Mouse (Mus musculus): Measurements from ENCODE around the gene Hacd2. TPM values are rescaled to one million over a fixed set of nuclear protein-coding genes. Genes with fewer than 3 reads are reported as not detected.

The Hacd2 gene
- polyA plus RNA-seq, 1 experiment = 94.1 TPM

DNA sequence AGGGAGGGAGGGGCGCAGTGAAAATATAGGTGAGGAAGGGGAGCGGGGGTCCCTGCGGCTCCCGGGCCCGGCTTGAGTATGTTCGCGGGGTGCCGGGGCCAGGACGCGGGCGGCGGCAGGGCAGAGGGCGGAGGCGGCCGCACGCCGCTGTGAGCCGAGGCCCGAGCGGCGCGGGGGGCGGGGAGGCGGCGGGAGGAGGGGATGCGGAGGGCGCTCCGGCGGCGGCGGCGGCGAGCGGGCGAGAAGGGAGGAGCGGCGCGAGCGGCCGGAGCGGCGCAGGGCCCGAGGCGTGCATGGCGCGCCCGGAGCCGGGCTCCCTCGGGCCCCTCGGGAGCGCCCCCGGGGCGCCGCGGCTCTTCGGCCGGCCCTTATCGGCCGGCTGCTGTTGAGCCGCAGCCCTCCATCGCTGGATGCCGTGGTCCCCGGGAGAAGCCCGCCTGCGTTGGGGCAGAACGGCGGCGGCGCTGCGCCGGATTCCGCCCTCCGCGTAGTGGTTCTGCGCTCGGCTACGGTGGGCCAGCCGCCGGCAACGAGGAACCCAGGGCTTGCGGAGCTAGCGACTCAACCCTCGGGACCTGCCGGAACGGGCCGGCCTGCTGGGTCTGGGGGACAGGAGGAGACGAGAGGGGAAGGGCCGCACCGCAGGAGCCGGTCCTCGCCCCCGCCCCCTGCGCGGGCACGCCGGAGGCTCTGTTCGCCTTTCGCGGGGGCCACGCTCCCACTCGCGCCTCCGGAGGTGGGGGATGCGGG lies 132.6 kb downstream of the Hacd2 start, which contains the start of gene Adcy5:
Gene Adcy5 (plus strand): TSS at position 237 of the 750 bp plus-strand sequence.
- H3K27ac ChIP-seq (ENCODE audit: control insufficient read depth, insufficient read depth, low read depth, low read length) = no peak within 1 kb of the TSS; the same call in 1 of the 2 replicates
- peak within 1 kb of the TSS; percentile 75 for H3K4me3 ChIP-seq (ENCODE audit: control insufficient read depth, low read depth, low read length)
- H3K4me1 ChIP-seq (ENCODE audit: control insufficient read depth, insufficient read depth, low read length) = peaks cover 7% of the 10 kb centered on the region
- H3K27me3 ChIP-seq (ENCODE audit: control insufficient read depth, insufficient read depth, low read length) = peaks cover 2% of the 10 kb centered on the region; the same call in 1 of the 2 replicates
- no peaks in the 10 kb centered on the region for H3K36me3 ChIP-seq (ENCODE audit: control insufficient read depth, insufficient read depth, low read length)
- TF ChIP-seq CTCF (IDR thresholded peaks at IDR 0.05; ENCODE audit: control insufficient read depth, insufficient read depth, insufficient replicate concordance, low read depth, low read length) (no peak), POLR2A (IDR thresholded peaks at IDR 0.05; ENCODE audit: control insufficient read depth, low read depth, low read length) (no peak)

DNA sequence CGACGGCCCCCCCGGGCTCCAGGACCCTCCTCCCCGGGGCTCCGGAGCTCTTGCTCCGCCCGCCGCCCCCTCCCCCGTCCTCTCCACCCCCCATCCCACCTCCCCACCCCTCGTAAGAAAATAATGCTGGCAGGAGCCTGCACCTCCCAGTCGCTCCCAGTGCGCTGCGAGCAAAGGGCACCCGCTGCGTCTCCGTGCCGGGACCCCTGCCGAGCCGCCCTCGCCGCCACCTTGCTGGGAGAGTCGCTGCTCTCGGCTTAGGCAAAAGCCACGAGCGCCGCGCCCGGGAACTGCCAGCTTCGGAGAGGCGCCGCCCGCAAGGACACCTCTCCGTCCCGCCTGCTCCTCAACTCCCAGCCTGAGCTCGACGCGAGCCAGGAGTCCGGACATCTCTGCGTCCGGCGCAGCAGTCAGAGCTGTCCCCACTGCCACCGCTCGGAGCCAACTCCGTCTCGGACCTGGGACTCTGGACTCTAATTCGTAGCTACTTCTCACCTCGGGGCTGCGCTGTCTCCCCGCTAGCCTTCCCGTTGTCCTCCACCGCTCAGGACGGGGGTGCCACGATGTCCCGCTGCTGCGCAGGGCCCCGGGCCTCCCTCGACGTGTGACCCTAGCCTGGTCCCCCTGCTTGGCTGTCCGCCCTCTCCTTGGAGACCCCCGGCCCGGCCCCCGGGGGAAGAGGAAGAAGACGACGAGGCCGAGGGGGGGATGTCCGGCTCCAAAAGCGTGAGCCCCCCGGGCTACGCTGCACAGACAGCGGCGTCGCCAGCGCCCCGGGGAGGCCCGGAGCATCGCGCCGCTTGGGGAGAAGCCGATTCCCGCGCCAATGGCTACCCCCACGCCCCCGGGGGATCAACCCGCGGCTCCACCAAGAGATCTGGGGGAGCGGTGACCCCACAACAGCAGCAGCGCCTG lies 133.4 kb downstream of the Hacd2 start:
- peaks cover 7% of the 10 kb centered on the region for H3K4me1 ChIP-seq (ENCODE audit: control insufficient read depth, insufficient read depth, low read length)
- peak overlapping the region; percentile 75 for H3K4me3 ChIP-seq (ENCODE audit: control insufficient read depth, low read depth, low read length)
- no peak overlapping the region for H3K27ac ChIP-seq (ENCODE audit: control insufficient read depth, insufficient read depth, low read depth, low read length)
- H3K27me3 ChIP-seq (ENCODE audit: control insufficient read depth, insufficient read depth, low read length) = peaks cover 2% of the 10 kb centered on the region; the same call in 1 of the 2 replicates
- no peaks in the 10 kb centered on the region for H3K36me3 ChIP-seq (ENCODE audit: control insufficient read depth, insufficient read depth, low read length)
- no peak for TF ChIP-seq POLR2A (IDR thresholded peaks at IDR 0.05; ENCODE audit: control insufficient read depth, low read depth, low read length)
- TF ChIP-seq CTCF (IDR thresholded peaks at IDR 0.05; ENCODE audit: control insufficient read depth, insufficient read depth, insufficient replicate concordance, low read depth, low read length) = peak; percentile 13; the same call in 1 of the 2 replicates

DNA sequence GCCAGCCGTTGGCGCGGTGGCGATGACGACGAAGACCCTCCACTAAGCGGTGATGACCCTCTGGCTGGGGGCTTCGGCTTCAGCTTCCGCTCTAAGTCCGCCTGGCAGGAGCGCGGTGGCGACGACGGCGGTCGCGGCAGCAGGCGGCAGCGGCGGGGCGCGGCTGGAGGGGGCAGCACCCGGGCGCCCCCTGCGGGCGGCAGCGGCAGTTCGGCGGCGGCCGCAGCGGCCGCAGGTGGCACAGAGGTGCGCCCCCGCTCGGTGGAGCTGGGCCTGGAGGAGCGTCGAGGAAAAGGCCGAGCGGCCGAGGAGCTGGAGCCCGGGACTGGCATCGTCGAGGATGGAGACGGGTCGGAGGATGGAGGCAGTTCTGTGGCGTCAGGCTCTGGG lies 134.1 kb downstream of the Hacd2 start:
- H3K27ac ChIP-seq (ENCODE audit: control insufficient read depth, insufficient read depth, low read depth, low read length) = no peak overlapping the region
- peaks cover 2% of the 10 kb centered on the region; the same call in 1 of the 2 replicates for H3K27me3 ChIP-seq (ENCODE audit: control insufficient read depth, insufficient read depth, low read length)
- peak overlapping the region; percentile 75 for H3K4me3 ChIP-seq (ENCODE audit: control insufficient read depth, low read depth, low read length)
- TF ChIP-seq POLR2A (IDR thresholded peaks at IDR 0.05; ENCODE audit: control insufficient read depth, low read depth, low read length) (no peak), CTCF (IDR thresholded peaks at IDR 0.05; ENCODE audit: control insufficient read depth, insufficient read depth, insufficient replicate concordance, low read depth, low read length) (no peak; the same call in none of the 2 replicates)
- H3K36me3 ChIP-seq (ENCODE audit: control insufficient read depth, insufficient read depth, low read length) = no peaks in the 10 kb centered on the region
- H3K4me1 ChIP-seq (ENCODE audit: control insufficient read depth, insufficient read depth, low read length) = peaks cover 7% of the 10 kb centered on the region

DNA sequence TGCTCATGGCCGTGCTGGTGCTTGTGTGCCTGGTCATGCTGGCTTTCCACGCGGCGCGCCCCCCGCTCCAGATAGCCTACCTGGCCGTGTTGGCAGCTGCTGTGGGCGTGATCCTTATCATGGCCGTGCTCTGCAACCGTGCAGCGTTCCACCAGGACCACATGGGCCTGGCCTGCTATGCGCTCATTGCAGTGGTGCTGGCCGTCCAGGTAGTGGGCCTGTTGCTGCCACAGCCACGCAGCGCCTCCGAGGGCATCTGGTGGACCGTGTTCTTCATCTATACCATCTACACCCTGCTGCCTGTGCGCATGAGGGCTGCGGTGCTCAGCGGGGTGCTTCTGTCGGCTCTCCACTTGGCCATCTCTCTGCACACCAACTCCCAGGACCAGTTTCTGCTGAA lies 134.6 kb downstream of the Hacd2 start:
- no peak for TF ChIP-seq CTCF (IDR thresholded peaks at IDR 0.05; ENCODE audit: control insufficient read depth, insufficient read depth, insufficient replicate concordance, low read depth, low read length)

More for the DNA sequence above, 134.6 kb downstream of the Hacd2 start:
- peaks cover 2% of the 10 kb centered on the region; the same call in 1 of the 2 replicates for H3K27me3 ChIP-seq (ENCODE audit: control insufficient read depth, insufficient read depth, low read length)
- no peak overlapping the region for H3K27ac ChIP-seq (ENCODE audit: control insufficient read depth, insufficient read depth, low read depth, low read length)
- peak overlapping the region; percentile 50 for H3K4me3 ChIP-seq (ENCODE audit: control insufficient read depth, low read depth, low read length)
- H3K4me1 ChIP-seq (ENCODE audit: control insufficient read depth, insufficient read depth, low read length) = peaks cover 7% of the 10 kb centered on the region
- H3K36me3 ChIP-seq (ENCODE audit: control insufficient read depth, insufficient read depth, low read length) = no peaks in the 10 kb centered on the region

Other genes with a start within 250 kb of the Hacd2 start
- 2.8 and 3.5 TPM in 2 replicates for gene Adcy5, start 132.4 kb downstream of the Hacd2 start, polyA plus RNA-seq (2012; rRNA removed)

Data from testis, adult 2 months (tissue).